Mouse (Mus musculus) lung, adult 2 months (tissue): ENCODE measurements around the gene Golga5. TPM values are rescaled to one million over a fixed set of nuclear protein-coding genes. Genes with fewer than 3 reads are reported as not detected.

Experiments
- DNase-seq: peaks from one replicate; pipeline ENCODE4 v3.0.0; 2022
- H3K4me1 ChIP-seq: fragments of 200-500 bp; 2 replicates; pipeline ENCODE4 v1.6.1; 2011; ENCODE audit warnings: low read length; ENCODE audit not compliant: control insufficient read depth, insufficient read depth
- H3K4me3 ChIP-seq: fragments of 200-500 bp; replicated peaks from 2 replicates; pipeline ENCODE3; 2011; ENCODE audit warnings: low read depth, mild to moderate bottlenecking, control low read depth, low read length; ENCODE audit errors: extremely low read depth
- CTCF ChIP-seq: fragments of 200-500 bp; IDR thresholded peaks from 2 replicates; pipeline ENCODE4 v1.5.1; 2011; ENCODE audit warnings: mild to moderate bottlenecking, low read length, control low read depth; ENCODE audit not compliant: insufficient read depth
- POLR2A ChIP-seq: fragments of 200-500 bp; IDR thresholded peaks from 2 replicates; pipeline ENCODE4 v1.6.1; 2011; ENCODE audit warnings: low read depth, mild to moderate bottlenecking, control low read depth, low read length, borderline replicate concordance; ENCODE audit errors: extremely low read depth
- WGBS: fragments of 180-500 bp; shearing (Covaris S2); methylation state at CpG from one replicate; pipeline ENCODE4 v1.1.7; 2018; 5-methylcytosine and 5-hydroxymethylcytosine counted together
- polyA plus RNA-seq: library from polyadenylated mRNA; depleted of rRNA; stranded (reverse); fragments of >200 nt; gene quantifications from 2 replicates; pipeline ENCODE4 v1.2.3, GENCODE M21; 2012

The Golga5 gene
- polyA plus RNA-seq, 1 experiment, result 11.9 TPM

- TF ChIP-seq CTCF (no peak), POLR2A (no peak)
- peaks cover 8% of the 10 kb centered on the region for H3K4me1 ChIP-seq
- no peak for DNase-seq
- H3K4me3 ChIP-seq, result no peak overlapping the region
- 89% methylated on average over 15 of the region's 15 CpGs for WGBS
These were observed 26.3 kb upstream of the Golga5 start for GRCm38 (mm10) chr12:102442639-102443038.

- no peak for DNase-seq
- no peak overlapping the region for H3K4me3 ChIP-seq
- TF ChIP-seq CTCF (no peak), POLR2A (no peak)
- no peaks in the 10 kb centered on the region; the same call in 1 of the 2 replicates for H3K4me1 ChIP-seq
- 75% methylated on average over 5 of the region's 5 CpGs for WGBS
These were observed 25.3 kb upstream of the Golga5 start for GRCm38 (mm10) chr12:102443676-102444075.

GRCm38 (mm10) chr12:102445436-102445835, 23.5 kb upstream of the Golga5 start:
- TF ChIP-seq POLR2A (no peak), CTCF (no peak)
- H3K4me3 ChIP-seq, result no peak overlapping the region
- H3K4me1 ChIP-seq, result peaks cover 2% of the 10 kb centered on the region
- no peak for DNase-seq
- WGBS, result 55% methylated on average over 4 of the region's 4 CpGs

DNA sequence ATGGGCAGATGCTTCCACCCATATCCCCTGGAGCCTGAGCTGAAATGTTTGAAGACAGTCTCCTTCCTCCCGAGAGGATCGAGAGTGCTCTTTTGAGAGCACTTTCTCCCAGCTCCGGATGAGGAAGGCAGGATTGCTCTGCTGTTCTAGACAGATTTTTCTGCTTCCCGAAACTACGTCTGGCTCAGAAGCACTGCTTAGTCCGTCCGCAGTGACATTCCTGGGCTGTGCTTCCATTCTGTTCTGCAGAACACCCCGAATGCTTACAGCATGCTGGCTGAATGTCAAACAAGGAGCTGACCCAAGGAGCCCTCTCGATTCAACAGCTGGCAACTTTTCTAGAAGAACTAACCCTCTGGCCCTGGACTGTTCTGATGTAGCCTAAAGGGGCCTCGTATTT, 18.5 kb upstream of the Golga5 start:
- no peak for DNase-seq
- WGBS, result 33% methylated on average over 10 of the region's 10 CpGs
- Histone ChIP-seq H3K4me1 (peaks cover 2% of the 10 kb centered on the region), H3K4me3 (no peak overlapping the region)
- no peak for TF ChIP-seq POLR2A
- TF ChIP-seq CTCF, result no peak

DNA sequence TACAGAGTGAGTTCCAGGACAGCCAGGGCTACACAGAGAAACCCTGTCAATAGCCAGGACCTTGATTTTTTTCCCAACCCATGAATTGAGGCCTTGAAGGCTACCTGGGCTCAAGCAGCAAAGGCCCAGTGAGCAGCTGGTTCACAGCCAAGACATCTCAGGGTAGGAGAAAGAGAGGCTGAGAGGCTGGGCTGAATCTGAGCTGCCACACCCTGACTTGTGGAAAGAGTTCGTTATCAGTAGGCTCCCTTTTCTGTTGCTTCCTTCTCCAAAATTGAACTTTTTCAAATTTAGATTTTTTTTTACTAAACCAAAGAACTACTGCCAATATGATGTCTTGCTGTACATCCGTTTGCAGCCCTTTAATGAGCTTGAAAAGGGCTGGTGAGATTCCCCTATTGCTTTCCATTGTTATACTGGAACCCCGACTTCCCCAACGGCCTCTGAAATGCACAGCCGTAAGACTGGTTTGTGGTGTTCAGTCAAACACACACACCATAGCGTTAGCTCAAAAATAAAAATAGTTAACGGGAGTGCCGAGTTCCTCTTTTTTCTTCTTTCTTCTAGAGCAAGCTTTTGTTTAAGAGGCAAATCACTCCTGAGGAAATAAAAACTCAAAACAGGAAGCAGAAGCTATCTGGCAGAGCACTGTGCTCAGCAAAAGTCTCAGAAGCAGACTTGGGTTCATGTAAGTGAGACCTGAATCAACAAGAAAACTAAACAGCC, 17.6 kb upstream of the Golga5 start:
- DNase-seq, result no peak
- Histone ChIP-seq H3K4me1 (peaks cover 4% of the 10 kb centered on the region), H3K4me3 (no peak overlapping the region)
- WGBS, result 49% methylated on average over 8 of the region's 8 CpGs
- TF ChIP-seq CTCF, result no peak
- TF ChIP-seq POLR2A, result no peak

GRCm38 (mm10) chr12:102453581-102453980, 15.4 kb upstream of the Golga5 start:
- Histone ChIP-seq H3K4me3 (no peak overlapping the region), H3K4me1 (peaks cover 5% of the 10 kb centered on the region)
- TF ChIP-seq CTCF, result no peak
- WGBS, result 48% methylated on average over 6 of the region's 6 CpGs
- DNase-seq, result no peak

- 28% methylated on average over 7 of the region's 7 CpGs for WGBS
- Histone ChIP-seq H3K4me1 (0 out of 2 replicates have a peak, but pooled peaks cover 2% of the 10 kb centered on the region), H3K4me3 (no peak overlapping the region)
- TF ChIP-seq POLR2A, result no peak
- no peak for TF ChIP-seq CTCF
- DNase-seq, result no peak
These were observed 12.3 kb upstream of the Golga5 start for GRCm38 (mm10) chr12:102456467-102457193.

GRCm38 (mm10) chr12:102460014-102460413, 8.9 kb upstream of the Golga5 start:
- TF ChIP-seq POLR2A (no peak), CTCF (no peak)
- WGBS, result 60% methylated on average over 5 of the region's 5 CpGs
- Histone ChIP-seq H3K4me1 (0 out of 2 replicates have a peak, but pooled peaks cover 2% of the 10 kb centered on the region), H3K4me3 (no peak overlapping the region)
- no peak for DNase-seq

DNA sequence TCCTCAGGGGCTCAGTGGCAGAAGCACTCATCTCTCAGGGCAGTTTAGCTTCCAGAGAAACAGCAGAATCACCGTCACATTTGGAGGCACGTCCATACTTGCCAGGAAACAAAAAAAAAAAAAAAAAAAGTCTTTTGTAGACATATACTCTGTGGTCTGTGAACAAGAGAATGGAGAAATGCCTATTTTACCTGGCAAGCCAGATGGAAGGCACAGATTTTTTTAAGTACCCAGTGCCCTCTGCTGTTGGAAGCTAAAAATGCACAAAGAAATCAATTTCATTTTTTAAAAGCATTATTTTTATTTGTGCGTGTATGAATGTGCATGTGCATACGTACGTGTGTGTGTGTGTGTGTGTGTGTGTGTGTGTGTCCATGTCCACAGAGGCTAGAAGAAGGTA, 7.8 kb upstream of the Golga5 start:
- Histone ChIP-seq H3K4me3 (no peak overlapping the region), H3K4me1 (0 out of 2 replicates have a peak, but pooled peaks cover 2% of the 10 kb centered on the region)
- WGBS, result 41% methylated on average over 5 of the region's 5 CpGs
- DNase-seq, result no peak
- TF ChIP-seq CTCF (peak; percentile 15; the same call in 1 of the 2 replicates), POLR2A (no peak)

DNA sequence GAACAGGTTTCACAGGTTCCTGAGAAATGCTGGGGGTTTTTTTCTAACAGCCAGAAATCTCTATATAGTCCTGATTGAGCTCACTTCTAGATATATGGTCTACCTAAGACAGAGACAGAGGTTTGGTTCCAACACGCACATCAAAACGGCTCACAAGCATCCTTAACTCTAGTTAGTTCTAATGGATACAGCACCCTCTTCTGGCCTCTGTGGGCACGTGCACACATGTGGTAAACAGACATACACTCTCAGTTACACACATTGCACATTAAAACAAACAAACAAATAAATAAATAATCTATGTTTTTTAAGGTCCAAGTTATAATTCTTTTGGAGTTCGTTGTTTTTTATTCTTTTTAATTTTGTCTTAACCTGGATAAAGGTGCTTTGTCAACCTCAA, 4.3 kb upstream of the Golga5 start:
- TF ChIP-seq POLR2A (no peak), CTCF (no peak)
- DNase-seq, result no peak
- Histone ChIP-seq H3K4me3 (no peak overlapping the region), H3K4me1 (no peaks in the 10 kb centered on the region)
- 62% methylated on average over 4 of the region's 4 CpGs for WGBS
